Mouse (Mus musculus): ENCODE data around the gene B4galnt3. TPM values are rescaled to one million over a fixed set of nuclear protein-coding genes. Genes with fewer than 3 reads are reported as not detected.

Gene B4galnt3
- polyA plus RNA-seq, 1 experiment from 2014 or later, result 0.02 TPM

DNA sequence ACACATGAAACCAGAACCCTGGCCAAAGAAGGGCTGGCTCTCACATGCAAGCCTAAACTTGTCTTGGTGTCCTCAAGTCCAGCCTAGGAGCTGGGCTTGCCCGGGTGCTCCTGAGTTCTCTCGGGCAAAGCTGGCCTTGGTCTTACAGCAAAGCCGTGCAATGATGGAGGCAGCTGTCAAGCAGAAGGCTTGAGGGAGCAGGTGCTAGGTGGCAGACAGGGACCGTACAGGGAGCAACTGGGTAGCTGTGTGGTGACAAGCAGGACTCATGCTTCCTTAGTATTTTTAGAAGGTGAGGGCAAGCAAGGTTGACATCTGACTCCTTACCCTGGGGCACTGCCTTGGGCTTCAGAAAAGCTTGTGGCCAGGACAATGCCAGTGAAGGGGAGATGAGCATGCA lies 110.6 kb downstream of the B4galnt3 start:
- TF ChIP-seq CTCF (IDR thresholded peaks at IDR 0.05; ENCODE audit: low read depth) (no peak), EP300 (IDR thresholded peaks at IDR 0.05; ENCODE audit: low read depth) (no peak)
- H3K4me1 ChIP-seq (ENCODE audit: insufficient read depth), result peaks cover 41% of the 10 kb centered on the region
- H3K36me3 ChIP-seq (replicated peaks; ENCODE audit: insufficient read depth, low read length), result no peaks in the 10 kb centered on the region
- WGBS (ENCODE audit: insufficient replicate concordance), result 84% methylated on average over 4 of the region's 4 CpGs
- no peak overlapping the region for H3K4me2 ChIP-seq (ENCODE audit: low read depth, low read length)
- no peak overlapping the region for H3K9ac ChIP-seq (replicated peaks)
- no peak overlapping the region for H3K4me3 ChIP-seq (ENCODE audit: low read depth, low read length)
- DNase-seq, result no peak
- H3K27me3 ChIP-seq (ENCODE audit: insufficient read depth, low read length), result no peaks in the 10 kb centered on the region
- H3K27ac ChIP-seq (ENCODE audit: low read depth), result no peak overlapping the region
- ATAC-seq, result no peak
- H3K9me3 ChIP-seq (ENCODE audit: low read length), result no peaks in the 10 kb centered on the region

DNA sequence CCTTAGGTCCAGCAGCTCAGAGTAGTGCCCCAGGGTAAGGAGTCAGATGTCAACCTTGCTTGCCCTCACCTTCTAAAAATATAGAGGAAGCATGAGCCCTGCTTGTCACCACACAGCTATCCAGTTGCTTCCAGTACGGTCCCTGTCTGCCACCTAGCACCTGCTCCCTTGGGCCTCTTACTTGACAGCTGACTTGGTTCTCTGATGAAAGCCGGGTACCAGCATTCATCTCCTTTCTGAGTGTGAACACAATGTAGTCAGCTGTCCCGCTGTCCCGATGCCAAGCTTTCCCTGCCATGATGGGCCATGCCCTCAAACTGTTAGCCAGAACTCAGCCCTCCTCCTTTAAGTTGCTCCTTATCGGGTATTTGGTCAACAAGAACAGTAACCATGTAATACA lies 112.2 kb downstream of the B4galnt3 start:
- Histone ChIP-seq H3K4me2 (ENCODE audit: low read depth, low read length) (no peak overlapping the region), H3K4me1 (ENCODE audit: insufficient read depth) (peaks cover 25% of the 10 kb centered on the region)
- 84% methylated on average over 5 of the region's 5 CpGs for WGBS (ENCODE audit: insufficient replicate concordance)

DNA sequence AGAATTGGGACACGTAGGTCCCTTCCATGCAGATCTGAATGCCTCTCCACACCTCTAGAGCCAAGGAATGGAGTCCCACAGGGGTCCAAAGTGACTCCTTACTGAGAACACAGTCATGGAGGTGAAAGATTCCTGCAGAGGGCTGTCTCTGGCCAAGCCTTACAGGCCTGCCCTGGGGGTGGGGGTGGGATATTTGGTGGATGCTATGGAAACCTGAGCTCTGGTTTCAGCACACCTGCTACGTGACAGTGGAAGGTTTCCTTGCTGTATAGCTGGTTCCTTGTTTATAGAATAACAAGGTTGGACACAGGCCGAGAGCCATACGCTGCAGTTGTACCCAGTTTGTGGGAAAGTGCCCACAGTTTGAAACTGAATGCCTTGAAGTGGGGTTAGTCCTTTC lies 113.9 kb downstream of the B4galnt3 start:
- no peaks in the 10 kb centered on the region for H3K9me3 ChIP-seq (ENCODE audit: low read length)
- H3K27ac ChIP-seq (ENCODE audit: low read depth), result no peak overlapping the region
- H3K27me3 ChIP-seq (ENCODE audit: insufficient read depth, low read length), result no peaks in the 10 kb centered on the region
- no peak overlapping the region for H3K9ac ChIP-seq (replicated peaks)
- peaks cover 13% of the 10 kb centered on the region for H3K4me1 ChIP-seq (ENCODE audit: insufficient read depth)
- TF ChIP-seq EP300 (IDR thresholded peaks at IDR 0.05; ENCODE audit: low read depth) (no peak), CTCF (IDR thresholded peaks at IDR 0.05; ENCODE audit: low read depth) (no peak)
- 81% methylated on average over 4 of the region's 4 CpGs for WGBS (ENCODE audit: insufficient replicate concordance)
- no peak overlapping the region for H3K4me2 ChIP-seq (ENCODE audit: low read depth, low read length)
- no peak for DNase-seq
- H3K36me3 ChIP-seq (replicated peaks; ENCODE audit: insufficient read depth, low read length), result no peaks in the 10 kb centered on the region
- ATAC-seq, result no peak
- H3K4me3 ChIP-seq (ENCODE audit: low read depth, low read length), result no peak overlapping the region

More for the DNA sequence above, 112.2 kb downstream of the B4galnt3 start:
- no peak for DNase-seq
- no peaks in the 10 kb centered on the region for H3K27me3 ChIP-seq (ENCODE audit: insufficient read depth, low read length)
- H3K9ac ChIP-seq (replicated peaks), result no peak overlapping the region
- ATAC-seq, result no peak
- no peaks in the 10 kb centered on the region for H3K36me3 ChIP-seq (replicated peaks; ENCODE audit: insufficient read depth, low read length)
- H3K27ac ChIP-seq (ENCODE audit: low read depth), result no peak overlapping the region
- no peaks in the 10 kb centered on the region for H3K9me3 ChIP-seq (ENCODE audit: low read length)
- TF ChIP-seq CTCF (IDR thresholded peaks at IDR 0.05; ENCODE audit: low read depth), result no peak
- no peak for TF ChIP-seq EP300 (IDR thresholded peaks at IDR 0.05; ENCODE audit: low read depth)
- no peak overlapping the region for H3K4me3 ChIP-seq (ENCODE audit: low read depth, low read length)

DNA sequence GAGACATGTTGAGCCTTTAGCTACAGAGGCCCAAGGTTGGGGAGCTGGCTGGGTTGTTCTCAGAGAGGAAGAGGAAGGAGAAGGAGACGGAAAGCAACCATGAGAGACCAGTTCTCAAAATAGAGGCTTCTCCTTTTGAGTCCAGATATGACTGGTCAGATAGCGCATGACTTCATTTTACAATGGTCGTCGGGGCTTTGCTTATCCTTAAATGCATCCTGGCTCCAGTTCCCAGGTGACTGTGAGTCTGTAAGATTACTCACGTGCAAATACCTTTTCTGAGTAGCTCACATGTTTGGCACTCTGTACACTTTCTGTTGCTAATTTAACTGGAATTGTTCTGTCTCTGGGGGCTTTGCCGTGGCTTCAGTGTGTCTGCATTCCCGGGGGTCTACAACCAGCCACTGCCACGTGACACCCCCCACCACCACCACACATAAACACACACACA lies 114.6 kb downstream of the B4galnt3 start:
- peak overlapping the region; percentile 46; the same call in 1 of the 2 replicates for H3K9ac ChIP-seq (replicated peaks)
- no peaks in the 10 kb centered on the region for H3K36me3 ChIP-seq (replicated peaks; ENCODE audit: insufficient read depth, low read length)
- no peak for DNase-seq
- peaks cover 17% of the 10 kb centered on the region for H3K4me1 ChIP-seq (ENCODE audit: insufficient read depth)
- H3K9me3 ChIP-seq (ENCODE audit: low read length), result no peaks in the 10 kb centered on the region
- ATAC-seq, result no peak
- TF ChIP-seq EP300 (IDR thresholded peaks at IDR 0.05; ENCODE audit: low read depth) (0 out of 2 replicates have a peak, but pooled peaks have one; percentile 18), CTCF (IDR thresholded peaks at IDR 0.05; ENCODE audit: low read depth) (no peak)
- 56% methylated on average over 8 of the region's 8 CpGs for WGBS (ENCODE audit: insufficient replicate concordance)
- 0 out of 2 replicates have a peak overlapping the region, but pooled peaks have one; percentile 4 for H3K4me2 ChIP-seq (ENCODE audit: low read depth, low read length)
- H3K4me3 ChIP-seq (ENCODE audit: low read depth, low read length), result no peak overlapping the region
- H3K27ac ChIP-seq (ENCODE audit: low read depth), result peak overlapping the region; percentile 71
- H3K27me3 ChIP-seq (ENCODE audit: insufficient read depth, low read length), result no peaks in the 10 kb centered on the region

DNA sequence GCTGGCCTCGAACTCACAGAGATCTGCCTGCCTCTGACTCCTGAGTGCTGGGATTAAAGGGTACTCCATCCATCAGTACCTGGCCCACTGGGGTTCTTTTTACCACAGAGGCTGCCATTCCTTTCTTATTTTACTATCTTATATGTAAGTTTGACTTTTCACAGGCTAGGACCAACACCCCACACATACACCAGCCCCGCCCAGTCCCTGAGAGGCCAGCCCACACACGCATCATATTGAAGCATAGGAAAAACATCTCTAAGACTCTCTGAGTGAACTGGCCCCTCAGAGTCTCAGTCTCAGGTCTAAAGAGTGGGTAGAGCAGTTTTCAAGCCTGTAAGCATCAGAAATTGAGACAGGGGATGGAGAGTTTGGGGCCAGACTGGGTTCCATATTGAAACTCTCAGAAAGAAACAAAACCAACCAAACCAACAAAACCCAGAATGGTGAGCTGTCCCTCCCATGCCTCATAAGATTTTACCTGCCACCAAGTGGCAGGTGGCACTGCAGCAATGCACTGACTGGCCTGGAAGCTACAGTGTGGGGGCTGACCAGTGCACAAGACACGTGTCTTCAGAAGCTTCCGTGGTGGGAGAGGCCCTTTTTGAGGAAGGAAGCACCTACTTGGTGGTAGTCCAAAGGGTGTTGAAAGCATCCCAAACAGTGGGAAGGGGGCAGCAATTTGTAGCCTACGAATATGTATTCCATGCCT lies 115.2 kb downstream of the B4galnt3 start:
- H3K9ac ChIP-seq (replicated peaks), result peak overlapping the region; percentile 46; the same call in 1 of the 2 replicates
- no peaks in the 10 kb centered on the region for H3K36me3 ChIP-seq (replicated peaks; ENCODE audit: insufficient read depth, low read length)
- H3K4me3 ChIP-seq (ENCODE audit: low read depth, low read length), result no peak overlapping the region
- no peaks in the 10 kb centered on the region for H3K9me3 ChIP-seq (ENCODE audit: low read length)
- TF ChIP-seq EP300 (IDR thresholded peaks at IDR 0.05; ENCODE audit: low read depth) (no peak), CTCF (IDR thresholded peaks at IDR 0.05; ENCODE audit: low read depth) (0 out of 2 replicates have a peak, but pooled peaks have one; percentile 14)
- 0 out of 2 replicates have a peak overlapping the region, but pooled peaks have one; percentile 4 for H3K4me2 ChIP-seq (ENCODE audit: low read depth, low read length)
- peaks cover 23% of the 10 kb centered on the region for H3K4me1 ChIP-seq (ENCODE audit: insufficient read depth)
- H3K27ac ChIP-seq (ENCODE audit: low read depth), result peak overlapping the region; percentile 71
- no peaks in the 10 kb centered on the region for H3K27me3 ChIP-seq (ENCODE audit: insufficient read depth, low read length)
- WGBS (ENCODE audit: insufficient replicate concordance), result 64% methylated on average over 6 of the region's 6 CpGs
- ATAC-seq (no peak), DNase-seq (peak; percentile 44)

GRCm38 (mm10) chr6:120175650-120176049 lies 118.7 kb downstream of the B4galnt3 start:
- Histone ChIP-seq H3K4me1 (ENCODE audit: insufficient read depth) (peaks cover 37% of the 10 kb centered on the region), H3K27ac (ENCODE audit: low read depth) (peak overlapping the region; percentile 97), H3K4me2 (ENCODE audit: low read depth, low read length) (peak overlapping the region; percentile 57), H3K9me3 (ENCODE audit: low read length) (no peaks in the 10 kb centered on the region), H3K36me3 (replicated peaks; ENCODE audit: insufficient read depth, low read length) (no peaks in the 10 kb centered on the region), H3K27me3 (ENCODE audit: insufficient read depth, low read length) (no peaks in the 10 kb centered on the region), H3K4me3 (ENCODE audit: low read depth, low read length) (peak overlapping the region; percentile 27; the same call in 1 of the 2 replicates), H3K9ac (replicated peaks) (peak overlapping the region; percentile 39; the same call in 1 of the 2 replicates)
- WGBS (ENCODE audit: insufficient replicate concordance), result 92% methylated on average over 4 of the region's 4 CpGs
- no peak for TF ChIP-seq EP300 (IDR thresholded peaks at IDR 0.05; ENCODE audit: low read depth)
- no peak for TF ChIP-seq CTCF (IDR thresholded peaks at IDR 0.05; ENCODE audit: low read depth)
- DNase-seq (no peak), ATAC-seq (no peak)

Measured in liver, postnatal 0 days (tissue).